Mouse (Mus musculus) frontal cortex, postnatal 25 days (tissue): ENCODE measurements around the gene Hnrnpr.
A peak's percentile ranks its signal among the peaks of the same experiment; 100 is the strongest.

ENCODE experiments used
- DNase-seq, 2 experiments: peaks; one replicate each; pipeline ENCODE4 v3.0.0; 2022; ENCODE audit warnings: low spot score in 2 of 2

Gene Hnrnpr

DNA sequence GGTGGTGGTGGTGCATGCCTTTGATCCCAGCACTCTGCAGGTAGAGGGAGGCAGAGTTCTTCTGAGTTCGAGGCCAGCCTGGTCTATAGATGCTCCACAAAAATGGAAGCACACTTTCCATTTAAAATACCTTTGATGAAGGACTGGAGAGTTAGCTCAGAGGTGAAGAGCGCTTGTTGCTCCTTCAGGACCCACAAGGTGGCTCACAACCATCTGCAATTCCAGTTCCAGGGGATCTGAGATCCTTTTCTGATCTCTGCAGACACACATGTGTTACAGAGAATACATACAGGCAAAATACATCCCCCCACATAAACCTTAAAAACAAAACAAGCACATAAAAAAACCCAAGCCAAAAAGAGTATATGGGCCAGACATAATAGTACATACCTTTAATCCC lies 2.4 kb upstream of the Hnrnpr start:
- no peak for DNase-seq

DNA sequence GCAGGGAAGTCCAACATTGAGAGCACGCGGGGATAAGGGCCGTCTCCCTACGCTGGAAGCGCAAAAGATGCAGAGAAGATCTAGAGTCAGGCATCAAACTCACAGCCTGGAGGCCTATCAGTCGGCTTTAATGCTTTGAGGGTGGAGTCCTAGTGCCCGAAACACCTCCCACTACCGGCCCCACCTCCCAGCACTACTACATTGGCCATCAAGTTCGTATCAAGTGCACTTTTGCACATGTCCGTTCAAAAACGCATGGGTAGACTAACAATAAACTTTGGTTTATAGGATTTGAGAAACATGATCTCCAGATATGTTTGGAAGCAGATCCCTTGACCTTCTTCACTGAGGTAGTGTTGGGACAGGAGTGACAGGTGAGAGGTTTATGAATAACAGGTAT lies 962 bp upstream of the Hnrnpr start:
- no peak for DNase-seq

DNA sequence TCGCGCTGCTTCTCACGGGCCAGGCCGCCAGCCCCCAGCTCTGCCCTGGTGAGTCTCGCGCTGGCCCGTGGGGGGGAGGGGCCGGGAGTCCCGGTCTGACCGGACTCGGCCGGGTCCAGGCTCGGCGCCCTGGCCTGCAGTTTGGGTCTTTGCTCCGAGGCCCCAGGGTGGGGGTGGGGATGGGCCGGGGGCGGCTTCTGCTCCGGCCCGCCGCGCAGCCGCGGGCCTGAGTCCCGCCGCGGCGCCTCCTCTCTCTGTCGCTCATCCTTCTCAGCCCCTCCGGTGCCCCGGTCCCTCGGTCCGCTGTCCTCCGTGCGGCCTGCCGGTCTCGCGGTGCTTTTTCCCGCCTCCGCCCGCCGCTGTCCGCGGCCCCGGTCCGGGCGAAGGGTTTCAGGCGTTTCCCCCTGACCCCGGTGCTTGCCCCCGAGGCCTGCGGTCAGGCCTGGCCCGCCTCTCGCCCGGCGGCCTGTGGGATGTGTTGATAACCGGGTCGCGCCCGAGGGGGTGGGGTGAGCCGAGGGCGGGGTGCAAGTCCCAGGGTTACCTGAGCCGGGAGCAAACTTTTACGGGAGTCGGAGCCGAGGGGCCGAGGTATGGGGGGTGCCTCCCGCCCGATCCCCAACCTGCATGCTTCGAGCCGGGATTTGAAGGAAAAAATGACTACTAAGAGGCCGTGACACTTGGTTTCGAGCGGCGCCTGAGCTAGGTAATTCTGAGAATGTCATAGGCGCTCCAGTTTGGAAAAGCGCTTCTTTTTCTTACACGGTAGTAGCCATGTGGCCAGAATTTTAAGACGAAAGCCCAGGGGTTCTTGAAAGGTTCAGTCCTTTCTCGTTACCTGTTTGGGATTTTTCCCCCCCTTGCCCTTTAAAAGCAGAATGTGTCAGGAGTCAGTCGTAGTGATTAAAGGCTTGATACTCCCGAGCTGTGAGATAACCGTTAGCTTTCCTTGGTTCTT lies 579 bp downstream of the Hnrnpr start:
- DNase-seq: peak in 1 of 2 experiments; percentile 20

DNA sequence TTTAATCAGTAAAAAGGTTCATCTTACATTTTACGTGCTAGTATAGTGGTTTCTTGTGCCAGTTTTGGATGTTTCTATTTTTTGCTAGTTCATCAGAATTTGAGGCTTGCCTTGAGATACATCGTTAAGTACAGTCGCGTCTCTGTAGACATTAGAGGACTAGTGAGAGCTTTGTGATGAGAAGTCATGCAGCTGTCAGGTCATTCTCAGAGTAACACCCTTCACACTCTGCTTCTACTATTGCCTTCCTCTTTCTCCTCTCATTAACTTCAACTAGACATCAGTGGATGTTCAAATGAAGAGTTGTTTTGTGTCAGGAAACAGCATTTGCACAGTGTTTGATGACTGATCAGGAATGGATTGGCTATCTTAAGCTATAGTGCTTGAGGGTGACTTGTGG lies 1.9 kb downstream of the Hnrnpr start:
- DNase-seq: no peak

DNA sequence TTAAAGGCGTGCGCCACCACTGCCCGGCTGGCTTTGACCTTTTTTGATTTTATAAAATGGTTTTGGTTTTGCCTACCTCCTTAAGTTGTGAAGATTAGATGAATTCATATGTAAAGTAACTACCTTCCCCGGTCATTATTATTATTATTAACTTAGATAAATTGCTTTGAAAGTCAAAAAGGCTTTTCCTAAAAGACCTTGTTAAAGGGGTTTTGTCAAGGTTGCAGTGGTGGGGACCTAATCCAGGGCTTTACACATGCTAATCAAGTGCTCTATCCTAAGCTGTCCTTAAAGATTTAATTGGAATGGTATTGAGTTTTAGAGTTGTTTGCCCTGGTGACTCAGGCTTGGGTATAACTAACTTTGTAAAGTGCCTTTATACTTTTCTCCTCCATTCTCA lies 6.9 kb downstream of the Hnrnpr start:
- DNase-seq: no peak

DNA sequence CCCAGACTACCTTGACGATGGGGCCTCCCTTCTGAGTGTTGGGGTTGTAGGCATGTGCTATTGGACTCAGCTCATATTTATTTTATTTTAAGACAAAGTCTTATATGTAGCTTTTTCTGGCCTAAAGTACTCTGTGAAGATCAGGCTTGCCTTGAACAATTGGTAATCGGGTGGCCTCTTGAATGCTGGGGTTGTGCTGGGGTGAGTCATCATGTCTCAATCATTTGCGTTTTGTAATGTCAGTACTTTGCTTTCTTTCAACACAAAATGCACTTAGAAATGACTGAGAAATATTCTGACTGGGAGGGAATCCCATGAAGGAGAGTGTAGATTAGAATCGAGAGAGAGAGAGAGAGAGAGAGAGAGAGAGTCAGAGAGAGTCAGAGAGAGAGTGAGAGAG lies 9.3 kb downstream of the Hnrnpr start:
- DNase-seq: no peak

DNA sequence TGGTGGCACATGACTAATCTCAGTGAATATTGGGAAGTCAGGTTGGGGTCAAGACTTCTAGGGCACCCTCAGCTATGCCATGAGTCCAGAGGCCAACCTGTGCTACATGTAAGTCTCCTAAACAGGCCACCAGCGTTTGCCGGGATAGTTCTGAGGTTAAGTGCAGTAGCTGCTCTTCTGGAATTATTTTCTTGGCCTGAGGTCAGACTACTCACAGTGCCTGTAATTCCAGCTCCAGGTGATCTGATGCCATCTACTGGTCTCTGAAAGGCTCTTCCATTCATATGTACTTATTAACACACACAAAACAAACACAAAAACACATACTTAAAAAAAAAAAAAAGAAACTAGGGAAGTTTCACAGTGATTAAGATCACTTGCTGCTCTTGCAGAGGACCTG lies 13.5 kb downstream of the Hnrnpr start:
- no peak for DNase-seq

DNA sequence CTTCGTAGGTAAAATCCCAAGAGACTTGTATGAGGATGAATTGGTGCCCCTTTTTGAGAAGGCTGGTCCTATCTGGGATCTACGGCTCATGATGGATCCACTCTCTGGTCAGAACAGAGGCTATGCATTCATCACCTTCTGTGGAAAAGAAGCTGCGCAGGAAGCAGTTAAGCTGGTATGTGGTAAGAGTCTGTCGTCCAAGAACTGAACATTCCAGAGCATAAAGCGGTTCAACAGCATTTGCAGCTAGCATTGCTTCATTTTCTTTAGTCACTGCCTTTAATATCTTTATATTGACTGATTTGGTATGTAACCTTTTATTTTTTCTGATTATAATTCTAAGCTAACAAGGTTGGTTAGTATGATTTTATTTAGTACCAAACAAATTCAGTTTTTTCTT lies 16.5 kb downstream of the Hnrnpr start:
- DNase-seq: no peak

DNA sequence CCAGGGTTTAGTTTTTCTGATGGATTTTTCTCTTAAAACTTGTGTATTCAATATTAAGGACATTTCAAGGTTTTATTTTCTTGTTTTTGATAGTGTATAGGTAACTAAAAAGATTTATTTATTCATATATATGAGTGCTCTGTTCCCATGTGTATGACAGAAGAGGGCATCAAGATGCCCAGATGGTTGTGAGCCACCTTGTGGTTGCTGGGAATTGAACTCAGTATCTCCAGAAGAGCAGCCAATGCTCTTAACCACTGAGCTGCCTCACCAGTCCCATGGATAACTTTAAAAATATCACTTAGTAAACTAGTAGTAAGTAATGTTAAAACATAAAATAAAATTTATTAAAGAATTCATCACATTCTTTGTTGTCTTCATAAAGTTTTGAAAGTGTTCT lies 17.4 kb downstream of the Hnrnpr start:
- DNase-seq: no peak

DNA sequence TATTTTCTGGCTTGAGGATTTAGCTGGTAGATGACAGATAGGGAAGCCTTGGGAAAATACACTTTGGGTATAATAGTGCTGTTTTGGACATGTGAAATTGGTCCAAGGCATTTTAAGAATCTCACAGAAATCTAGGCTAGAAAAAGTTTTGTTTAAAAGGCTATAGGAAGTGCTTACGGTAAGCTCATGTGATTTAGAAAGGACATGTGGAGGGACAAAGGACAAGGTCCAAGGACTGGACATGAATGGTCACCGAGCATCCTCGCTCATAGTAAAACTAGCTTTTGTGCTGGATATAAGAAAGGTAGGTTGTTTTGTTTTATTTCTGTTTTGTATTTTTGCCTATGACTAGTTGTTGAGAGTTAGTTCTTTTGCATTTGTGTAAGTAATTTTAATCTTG lies 21.0 kb downstream of the Hnrnpr start:
- no peak for DNase-seq

DNA sequence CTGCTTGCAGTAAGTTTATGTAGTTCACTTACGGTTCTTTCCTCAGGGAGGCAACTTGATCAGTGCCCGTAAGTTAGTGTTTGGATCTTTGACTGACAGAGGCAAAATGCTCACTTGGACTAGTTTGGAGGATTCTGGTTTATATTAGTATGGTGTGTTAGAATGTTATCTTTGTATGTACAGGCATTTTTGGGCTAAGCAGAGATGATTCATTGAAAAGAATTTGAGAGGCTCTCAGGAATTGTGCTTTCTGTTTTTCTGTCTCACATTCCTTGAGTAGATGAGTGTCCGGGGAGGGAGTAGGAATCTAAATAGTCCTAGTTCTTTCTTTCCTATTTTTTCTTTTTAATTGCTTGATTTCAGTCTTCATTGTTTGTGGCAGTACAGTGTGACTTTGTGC lies 22.4 kb downstream of the Hnrnpr start:
- DNase-seq: no peak

DNA sequence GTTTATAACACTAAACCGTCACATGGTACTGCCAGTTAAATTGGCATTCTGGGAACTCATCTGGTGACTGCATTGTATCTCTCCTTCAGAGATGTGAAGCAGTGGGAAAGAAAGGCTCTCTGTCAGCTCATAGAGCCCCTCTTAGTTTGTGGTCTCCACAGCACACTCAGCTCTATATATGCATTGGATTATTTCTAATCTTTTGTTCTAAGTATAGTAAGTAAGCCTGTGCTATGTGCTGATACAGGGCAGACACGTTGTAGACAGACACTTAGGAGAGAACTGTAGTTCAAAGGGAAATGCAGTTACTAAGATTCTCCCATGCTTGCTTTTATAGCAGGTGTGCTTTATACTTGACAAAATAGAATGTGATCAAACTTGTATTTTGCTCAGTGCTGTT lies 24.3 kb downstream of the Hnrnpr start:
- no peak for DNase-seq

DNA sequence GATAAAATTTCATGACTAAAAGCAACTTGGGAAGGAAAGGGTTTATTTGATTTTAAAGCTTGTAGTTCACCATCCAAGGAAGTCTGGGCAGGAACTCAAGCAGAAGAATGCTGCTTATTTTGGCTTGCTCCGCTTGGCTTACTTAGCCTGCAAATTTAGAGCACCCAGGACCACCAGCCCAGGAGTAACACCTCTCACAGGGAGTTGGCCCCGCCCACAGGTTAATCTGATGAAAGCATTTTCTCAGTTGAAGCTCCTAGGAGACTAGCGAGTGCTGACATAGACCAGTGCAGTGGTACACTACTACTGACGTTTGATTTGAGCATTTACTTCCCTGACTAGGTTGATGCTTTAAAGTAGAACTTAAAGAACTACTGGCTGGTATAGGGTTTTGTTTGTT lies 26.4 kb downstream of the Hnrnpr start:
- no peak for DNase-seq

DNA sequence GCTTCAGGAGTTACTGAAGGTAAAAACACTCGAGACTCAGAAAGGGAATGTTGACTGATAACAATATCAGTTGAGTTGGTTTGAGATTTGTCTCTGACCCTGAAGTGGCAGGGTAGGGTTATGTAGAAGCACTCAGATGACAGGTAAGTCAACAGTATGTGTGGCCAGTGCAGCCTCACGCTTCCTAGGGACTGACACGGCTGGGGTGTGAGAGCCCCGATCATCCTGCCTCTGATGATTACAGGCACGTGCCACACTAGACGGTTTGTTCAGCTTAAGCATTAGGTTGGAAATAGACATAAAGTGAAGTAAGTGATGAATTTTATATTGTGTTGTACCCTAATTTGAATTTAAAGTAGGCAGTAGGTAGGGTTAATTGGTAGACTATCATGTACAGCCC lies 38.9 kb downstream of the Hnrnpr start:
- no peak for DNase-seq

DNA sequence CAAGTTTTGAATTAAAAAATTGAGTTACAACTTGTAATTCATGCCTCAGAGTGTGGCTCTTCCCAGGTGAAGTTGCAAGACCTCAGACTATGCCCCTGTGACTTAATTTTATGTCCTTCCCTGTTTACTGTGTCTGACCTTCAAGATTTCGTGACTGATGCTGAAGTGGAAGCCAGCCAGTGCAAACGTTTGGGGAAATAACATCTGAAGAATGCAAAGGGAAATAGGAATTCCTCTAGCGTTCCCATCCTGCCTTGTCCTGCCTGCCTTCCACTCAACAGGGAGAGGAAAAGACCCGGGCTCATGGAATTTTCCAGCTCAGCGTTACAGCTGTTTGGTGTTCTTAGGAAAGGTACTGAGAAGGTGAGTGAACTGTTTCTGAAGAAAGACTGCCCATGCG lies 46.3 kb downstream of the Hnrnpr start:
- DNase-seq: no peak

DNA sequence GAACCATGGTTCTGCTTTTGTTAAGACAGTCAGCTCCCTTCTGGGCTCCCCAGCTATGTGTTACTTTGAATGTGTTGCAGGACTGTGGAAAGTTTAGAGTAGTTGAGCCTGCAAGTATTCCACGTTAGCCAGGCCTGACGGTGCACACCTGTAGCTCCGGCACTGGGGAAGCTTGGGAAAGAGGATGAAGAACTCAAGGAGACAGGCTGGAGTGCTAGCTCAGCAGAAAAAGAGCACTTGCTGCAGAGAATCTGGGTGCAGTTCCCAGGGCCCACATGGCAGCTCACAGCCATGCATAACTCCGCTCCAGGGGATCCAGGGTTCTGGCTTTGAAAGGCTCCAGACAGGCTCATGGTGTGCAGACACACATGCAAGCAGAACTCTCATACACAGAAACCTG lies 46.7 kb downstream of the Hnrnpr start:
- no peak for DNase-seq

DNA sequence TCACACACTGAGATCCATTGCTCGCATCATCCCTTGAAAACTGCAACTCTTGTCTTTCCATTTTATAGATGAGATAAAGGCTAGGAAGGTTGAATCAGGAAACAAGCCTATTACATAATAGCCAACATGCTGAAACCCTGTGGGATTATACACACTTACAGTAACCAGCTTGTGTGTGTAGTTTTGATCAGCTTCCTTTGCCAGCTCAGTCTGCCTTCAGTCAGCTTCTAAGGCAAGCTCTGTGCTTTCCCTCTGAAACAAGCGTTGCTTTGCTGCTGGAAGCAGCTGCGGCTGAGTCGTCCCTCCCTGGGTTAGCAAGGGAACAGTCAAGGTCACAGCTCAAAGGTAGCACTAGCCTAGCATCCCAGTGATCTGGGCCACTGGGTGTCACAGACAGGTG lies 57.1 kb downstream of the Hnrnpr start:
- DNase-seq: no peak

DNA sequence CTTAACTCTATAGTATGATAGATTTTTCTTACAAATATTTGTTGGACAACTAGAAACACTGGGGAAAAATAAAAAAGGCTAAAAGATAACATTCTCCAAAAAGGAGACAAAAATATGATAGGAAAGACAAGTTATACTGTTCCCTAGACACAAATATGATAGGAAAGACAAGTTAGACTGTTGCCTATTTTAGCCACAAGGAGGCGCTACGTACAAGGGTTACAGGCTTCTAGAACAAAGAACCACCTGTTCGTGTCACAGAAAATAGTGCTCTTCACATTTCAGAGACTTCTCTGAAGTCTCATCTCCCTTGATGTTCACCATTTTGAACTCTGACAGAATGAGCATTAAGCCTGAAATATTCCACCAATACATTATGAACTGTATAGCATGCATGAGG lies 59.0 kb downstream of the Hnrnpr start:
- DNase-seq: peak in 1 of 2 experiments; percentile 44

DNA sequence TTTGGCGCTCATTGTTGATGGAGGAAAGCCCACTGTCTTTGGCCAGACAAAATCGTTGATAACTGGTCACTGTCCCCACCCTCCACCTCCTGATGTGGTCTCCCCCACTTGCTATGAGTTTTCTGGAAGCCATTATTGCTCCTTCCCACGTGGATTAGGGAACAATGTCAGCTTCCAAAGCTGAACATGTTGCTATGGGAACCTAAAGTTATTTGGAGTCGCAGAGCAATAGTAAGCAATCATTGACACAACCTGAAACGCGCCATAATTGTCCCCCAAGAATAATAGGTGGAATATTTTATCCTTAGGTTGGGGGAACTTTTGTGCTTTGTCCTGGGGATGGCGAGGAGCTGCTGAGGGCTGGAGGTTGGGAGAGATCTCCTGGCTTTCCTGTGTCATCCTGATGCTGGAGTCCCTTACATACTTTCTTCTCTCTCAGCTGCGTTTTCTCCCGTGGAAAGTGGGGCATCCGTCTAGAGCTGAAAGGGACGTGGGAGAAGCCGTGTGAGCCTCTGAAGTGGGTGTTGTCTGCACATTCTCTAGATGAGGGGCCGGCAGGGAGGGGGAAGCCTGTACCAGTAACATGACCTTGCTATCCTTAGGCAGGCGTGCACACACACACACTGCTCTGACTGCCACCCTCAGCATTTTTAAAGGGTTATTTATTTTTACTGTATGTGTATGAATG lies 62.9 kb downstream of the Hnrnpr start:
- DNase-seq: no peak

DNA sequence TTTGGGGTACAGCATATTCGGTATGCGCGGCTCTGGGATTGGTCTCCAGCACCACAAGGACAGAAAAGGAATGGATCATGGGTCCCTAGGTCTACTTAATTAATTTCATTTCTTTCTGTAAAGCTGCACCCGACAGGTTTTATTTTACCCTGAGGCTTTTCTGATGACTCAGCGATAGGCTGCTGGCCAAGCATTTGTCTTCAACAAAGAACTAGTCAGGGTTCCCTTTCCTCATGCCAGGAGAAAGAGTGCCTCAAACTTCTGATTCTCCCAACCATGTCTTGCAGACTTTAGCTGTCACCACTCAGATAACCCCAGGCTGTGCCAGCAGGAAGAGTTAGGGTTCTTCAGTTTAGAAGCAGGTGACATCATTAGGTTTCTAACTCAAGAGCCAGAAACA lies 66.3 kb downstream of the Hnrnpr start:
- no peak for DNase-seq

DNA sequence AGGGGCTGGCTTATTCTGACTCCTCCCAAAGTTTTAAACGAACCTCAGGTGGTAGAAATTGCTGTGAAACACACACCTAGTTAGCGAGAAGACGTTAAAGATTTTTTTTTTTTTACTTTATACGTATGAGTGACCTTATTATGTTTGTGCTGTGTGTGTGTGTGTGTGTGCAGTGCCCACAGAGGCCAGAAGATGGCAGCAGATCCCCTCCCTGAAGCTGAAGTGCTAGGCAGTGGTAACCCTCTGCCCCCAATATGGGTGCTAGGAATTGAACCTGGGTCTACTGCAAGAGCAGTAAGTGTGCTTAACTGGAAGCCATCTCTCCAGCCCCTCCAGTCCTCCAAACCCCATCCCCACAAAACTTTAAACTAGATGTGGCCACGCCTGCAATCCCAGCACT lies 72.3 kb downstream of the Hnrnpr start:
- DNase-seq: no peak

DNA sequence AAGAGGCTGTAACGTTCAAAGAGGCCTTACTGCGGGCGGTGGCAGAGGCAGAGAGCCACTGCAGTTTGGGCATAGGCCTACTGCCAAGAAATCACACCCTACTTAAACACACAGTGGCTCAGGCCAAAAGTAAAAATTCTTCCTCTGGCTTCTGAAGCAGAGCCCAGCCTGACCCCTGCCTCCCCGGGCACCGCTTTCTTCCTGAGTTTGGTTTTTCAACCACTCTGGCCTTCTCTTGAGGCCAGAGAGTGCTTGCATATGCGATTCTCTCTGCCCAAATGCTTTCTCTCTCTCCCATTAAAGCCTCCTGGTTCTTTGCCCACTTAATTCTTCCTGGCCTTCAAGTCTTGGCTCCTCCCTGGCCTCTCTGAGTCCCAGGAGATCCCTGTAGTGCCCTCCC lies 73.1 kb downstream of the Hnrnpr start:
- no peak for DNase-seq

DNA sequence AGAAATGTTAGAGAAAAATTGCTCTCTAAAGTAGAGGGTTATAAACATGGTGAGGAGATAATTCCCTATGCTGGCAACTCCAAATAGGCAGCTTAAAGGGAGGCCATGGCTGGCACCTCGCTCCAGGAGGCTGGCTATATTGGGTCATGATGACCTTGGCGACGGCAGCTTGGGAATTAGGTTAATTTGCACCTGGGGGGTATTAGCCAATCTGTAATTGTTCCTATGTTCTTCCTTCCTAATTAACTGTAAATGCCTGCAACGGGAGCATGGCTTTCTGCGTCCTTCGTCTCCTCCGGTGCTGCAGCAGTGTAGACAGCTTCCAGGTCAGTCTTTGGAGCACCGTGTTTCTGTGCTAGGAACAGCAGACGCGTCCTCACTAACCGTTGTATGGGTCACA lies 76.5 kb downstream of the Hnrnpr start:
- no peak for DNase-seq
